Mouse (Mus musculus): ENCODE measurements around the gene Akirin1. TPM values are rescaled to one million over a fixed set of nuclear protein-coding genes. Genes with fewer than 3 reads are reported as not detected.

Gene Akirin1
- total and polyA plus RNA-seq, 3 experiments: 27.9 to 52.1 (median 35.6) TPM

GRCm38 (mm10) chr4:123748726-123749415 lies 1.3 kb downstream of the Akirin1 start:
- dilution Hi-C loops (cut with MboI; ENCODE audit: extremely low pct_ligation_motif_present, extremely low pct_unique_long_range_greater_than_20kb, low sequenced_read_pairs): no loop called here
- TF ChIP-seq HCFC1 (IDR thresholded peaks at IDR 0.05; ENCODE audit: low read depth, low read length): no peak
- TF ChIP-seq IRF4 (IDR thresholded peaks at IDR 0.05; ENCODE audit: low read depth, low read length): 0 out of 2 replicates have a peak, but pooled peaks have one; percentile 7
- TF ChIP-seq ETS1 (conservative IDR thresholded peaks at IDR 0.05; ENCODE audit: low read depth, low read length): no peak
- TF ChIP-seq ZKSCAN1 (IDR thresholded peaks at IDR 0.05; ENCODE audit: borderline replicate concordance, low read depth, low read length): no peak
- no peak for TF ChIP-seq NRF1 (IDR thresholded peaks at IDR 0.05; ENCODE audit: low read depth, low read length)
- TF ChIP-seq CHD2 (IDR thresholded peaks at IDR 0.05; ENCODE audit: low read length): no peak
- no peak for TF ChIP-seq E2F4 (IDR thresholded peaks at IDR 0.05; ENCODE audit: insufficient replicate concordance, low read depth, low read length)
- peak; percentile 37; the same call in 1 of the 2 replicates for TF ChIP-seq SIN3A (IDR thresholded peaks at IDR 0.05; ENCODE audit: low read length)
- no peak for TF ChIP-seq TCF12 (IDR thresholded peaks at IDR 0.05; ENCODE audit: low read depth, low read length)
- no peak for TF ChIP-seq RCOR1 (conservative IDR thresholded peaks at IDR 0.05; ENCODE audit: low read depth, low read length)
- TF ChIP-seq BHLHE40 (IDR thresholded peaks at IDR 0.05; ENCODE audit: low read depth, low read length): no peak
- TF ChIP-seq GABPA (IDR thresholded peaks at IDR 0.05; ENCODE audit: insufficient replicate concordance, low read depth, low read length): no peak
- no peak for TF ChIP-seq MYC (IDR thresholded peaks at IDR 0.05; ENCODE audit: low read depth, low read length)
- TF ChIP-seq RAD21 (IDR thresholded peaks at IDR 0.05; ENCODE audit: low read depth, low read length): no peak; the same call in none of the 2 replicates
- TF ChIP-seq ZMIZ1 (IDR thresholded peaks at IDR 0.05; ENCODE audit: low read depth, low read length): no peak
- TF ChIP-seq PAX5 (IDR thresholded peaks at IDR 0.05; ENCODE audit: low read length): no peak
- TF ChIP-seq NELFE (IDR thresholded peaks at IDR 0.05; ENCODE audit: low read depth, low read length): no peak
- peak; percentile 56; the same call in 1 of the 2 replicates for TF ChIP-seq CHD1 (IDR thresholded peaks at IDR 0.05; ENCODE audit: low read depth, low read length)
- no peak for TF ChIP-seq UBTF (IDR thresholded peaks at IDR 0.05; ENCODE audit: low read depth, low read length)
- 0 out of 2 replicates have a peak, but pooled peaks have one; percentile 13 for TF ChIP-seq EP300 (IDR thresholded peaks at IDR 0.05; ENCODE audit: low read length)
- no peak for TF ChIP-seq KAT2A (IDR thresholded peaks at IDR 0.05; ENCODE audit: insufficient replicate concordance, low read length)
- TF ChIP-seq ELF1 (IDR thresholded peaks at IDR 0.05; ENCODE audit: low read depth, low read length): no peak
- Histone ChIP-seq H3K9ac (ENCODE audit: insufficient read depth, low read depth) (peak overlapping the region; percentile 97), H3K36me3 (replicated peaks in 1 of 2; ENCODE audit: control insufficient read depth in 1 of 2, insufficient read depth in 1 of 2, low read length in 1 of 2) (peaks cover 0 to 14% of the 10 kb centered on the region in 2 experiments), H3K9me3 (replicated peaks; ENCODE audit: low read length) (no peaks in the 10 kb centered on the region), H3K4me1 (ENCODE audit: control insufficient read depth in 1 of 2, insufficient read depth in 2 of 2) (peaks cover 12 to 41% of the 10 kb centered on the region in 2 experiments), H3K27me3 (replicated peaks) (peaks cover 2% of the 10 kb centered on the region), H3K27ac (ENCODE audit: insufficient read depth, low read depth) (peak overlapping the region; percentile 14), H3K4me2 (ENCODE audit: insufficient read depth, low read depth, poor library complexity, severe bottlenecking) (peak overlapping the region; percentile 93), H3K79me2 (replicated peaks; ENCODE audit: control insufficient read depth, extremely low read depth, insufficient read depth, poor library complexity, severe bottlenecking) (peaks cover 59% of the 10 kb centered on the region), H3K4me3 (replicated peaks in 1 of 3; ENCODE audit: low read depth in 2 of 3, low read length in 2 of 3, poor library complexity in 1 of 3) (peak overlapping the region; percentile 90 to 97 (median 93))
- DNase-seq (ENCODE audit: extremely low read depth): no peak
- in situ Hi-C loops (cut with MboI; ENCODE audit: low pct_ligation_motif_present, low pct_unique_long_range_greater_than_20kb, low sequenced_read_pairs): no loop called here

Measured in CH12.LX (cell line).